Mouse (Mus musculus) stomach, postnatal 0 days (tissue): ENCODE results near the gene Egflam.

Experiments
- CTCF ChIP-seq: IDR thresholded peaks from 2 replicates; pipeline ENCODE4 v1.5.1; 2016; ENCODE audit warnings: antibody characterized with exemption, low read depth, mild to moderate bottlenecking, moderate library complexity
- EP300 ChIP-seq: optimal IDR thresholded peaks from 2 replicates; pipeline ENCODE3; 2016; ENCODE audit warnings: antibody characterized with exemption

DNA sequence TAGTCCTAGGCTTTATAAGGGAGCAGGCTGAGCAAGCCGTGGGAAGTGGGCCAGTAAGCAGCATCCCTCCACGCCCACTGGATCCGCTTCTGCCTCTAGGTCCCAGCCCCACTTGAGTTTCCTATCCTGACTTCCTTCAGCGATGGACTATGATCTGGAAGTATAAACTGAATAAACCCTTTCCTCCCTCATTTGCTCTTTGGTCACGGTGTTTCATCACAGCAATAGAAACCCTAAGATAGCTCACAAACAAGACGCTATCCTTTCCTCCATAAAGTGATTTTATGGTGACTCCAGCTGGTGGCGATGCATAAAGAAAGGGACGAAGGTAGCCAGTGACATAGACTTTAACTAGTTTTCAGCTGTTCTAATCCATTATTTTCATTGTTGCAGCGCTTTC lies 134.9 kb downstream of the Egflam start:
- TF ChIP-seq CTCF (no peak), EP300 (no peak)
